11 mouse cellular contexts compared by ENCODE assay signal in the genomic region with DNA sequence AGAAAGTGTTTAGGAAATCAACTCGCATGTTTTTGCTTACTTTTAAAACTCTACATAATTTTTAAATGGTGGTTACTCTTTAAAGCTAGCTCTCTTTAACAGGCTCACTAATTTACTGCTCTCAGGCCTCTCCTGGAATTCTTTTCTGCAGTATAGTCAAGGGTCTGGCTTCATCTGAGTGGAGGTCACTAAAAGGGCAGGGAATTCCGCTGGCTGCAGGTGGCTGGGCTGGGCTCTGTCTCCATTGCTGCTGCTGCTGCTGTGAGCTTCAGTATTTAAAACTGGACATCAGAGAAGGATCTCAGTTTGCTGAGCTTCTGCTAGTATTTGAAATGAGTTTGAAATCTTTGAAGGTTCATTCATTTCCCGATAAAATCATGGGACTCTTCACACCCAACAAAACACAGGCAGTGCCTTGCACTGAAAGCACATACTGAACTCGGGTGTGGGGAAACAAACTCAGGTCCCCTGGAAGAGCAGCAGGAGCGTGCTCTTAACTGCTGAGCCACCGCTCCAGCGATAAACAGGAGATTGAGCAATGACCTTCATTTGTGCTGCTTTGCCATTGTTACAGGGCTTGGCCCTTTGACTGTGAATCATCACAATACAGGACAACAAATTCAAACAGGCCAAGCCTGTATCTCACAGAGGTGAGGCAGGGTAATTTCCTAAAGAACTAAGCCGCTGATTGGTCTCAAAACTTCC.
A peak's percentile ranks its signal among the peaks of the same experiment; 100 is the strongest.
DNase-seq lines count a peak whose midpoint lies in the region; ATAC-seq and TF ChIP-seq lines count a peak whose summit lies in the region.
"Had no signal": no experiment of that assay in that cellular context is flagged by ENCODE, and none has a peak within 500 bp of the region (broad histone marks: within the 10 kb centered on the region; RNA-seq: fewer than 3 reads in every experiment).

No protein-coding gene starts in this region.

- H3K9ac ChIP-seq in ES-Bruce4 (ENCODE audit: low read depth, poor library complexity, severe bottlenecking) = no peak overlapping the region
- H3K9ac ChIP-seq: forebrain, embryonic 12.5 days; neural tube, embryonic 12.5 days had no signal

- intact Hi-C loops in heart, postnatal 25 days (cut with DNase I) = no loop called here
- intact Hi-C loops in left cerebral cortex, postnatal 10 days (cut with DNase I) = no loop called here

- no peaks in the 10 kb centered on the region for H3K36me3 ChIP-seq in ES-Bruce4 (ENCODE audit: control insufficient read depth, insufficient read depth, low read length, poor library complexity, severe bottlenecking)
- no peaks in the 10 kb centered on the region for H3K36me3 ChIP-seq in limb, embryonic 10.5 days
- H3K36me3 ChIP-seq: forebrain, embryonic 12.5 days; neural tube, embryonic 12.5 days had no signal

- no peak for TF ChIP-seq CTCF in ES-Bruce4 (IDR thresholded peaks at IDR 0.05; ENCODE audit: low read depth, low read length)

- DNase-seq in heart, adult 18-20 months = peak; percentile 48 to 49
- DNase-seq in heart, postnatal 25 days (ENCODE audit: low spot score) = no peak
- DNase-seq in embryo, embryonic 11 days = peak; percentile 44
- DNase-seq in limb, embryonic 10.5 days (ENCODE audit: low spot score) = peak; percentile 37
- DNase-seq in layer of hippocampus, postnatal 14 days (ENCODE audit: low spot score in 2 of 2) = no peak
- no peak for DNase-seq in left cerebral cortex, postnatal 10 days (ENCODE audit: extremely low spot score in 1 of 2, low spot score in 2 of 2)
- DNase-seq: left cerebral cortex, postnatal 4 days had no signal

- WGBS in limb, embryonic 10.5 days = 43% methylated on average over 8 of the region's 8 CpGs

- peak overlapping the region; percentile 75 for H3K27ac ChIP-seq in ES-Bruce4 (ENCODE audit: insufficient read depth, low read length)
- H3K27ac ChIP-seq in limb, embryonic 10.5 days = peak overlapping the region; percentile 48
- H3K27ac ChIP-seq: forebrain, embryonic 12.5 days; neural tube, embryonic 12.5 days had no signal

- no peaks in the 10 kb centered on the region for H3K4me1 ChIP-seq in ES-Bruce4 (ENCODE audit: control insufficient read depth, insufficient read depth, low read length)
- peaks cover 26% of the 10 kb centered on the region for H3K4me1 ChIP-seq in limb, embryonic 10.5 days

- no peaks in the 10 kb centered on the region for H3K9me3 ChIP-seq in ES-Bruce4 (replicated peaks; ENCODE audit: control insufficient read depth, insufficient read depth, low read length, poor library complexity, severe bottlenecking)
- H3K9me3 ChIP-seq in limb, embryonic 10.5 days (replicated peaks) = no peaks in the 10 kb centered on the region
- H3K9me3 ChIP-seq: neural tube, embryonic 12.5 days had no signal

- no peak for TF ChIP-seq POLR2A in ES-Bruce4 (IDR thresholded peaks at IDR 0.05; ENCODE audit: insufficient read depth, low read length)

- no peaks in the 10 kb centered on the region for H3K27me3 ChIP-seq in ES-Bruce4 (ENCODE audit: control insufficient read depth, insufficient read depth, low read length, poor library complexity, severe bottlenecking)
- H3K27me3 ChIP-seq in limb, embryonic 10.5 days (ENCODE audit: low read depth, poor library complexity, severe bottlenecking) = no peaks in the 10 kb centered on the region
- H3K27me3 ChIP-seq: forebrain, embryonic 12.5 days; neural tube, embryonic 12.5 days had no signal

- no peak overlapping the region for H3K4me3 ChIP-seq in ES-Bruce4 (ENCODE audit: low read depth, low read length)
- H3K4me3 ChIP-seq in limb, embryonic 10.5 days = no peak overlapping the region
- H3K4me3 ChIP-seq: forebrain, embryonic 12.5 days; neural tube, embryonic 12.5 days had no signal

- TF ChIP-seq EP300 in ES-Bruce4 (IDR thresholded peaks at IDR 0.05; ENCODE audit: insufficient read depth, low read depth, low read length) = peak; percentile 42

- no peak for ATAC-seq in inflammation-experienced regulatory T-cells, adult 6 months

Comparison
In these comparisons a context has a peak if more than half of its experiments do, and no peak if none do; other contexts are left out.
1. DNase-seq: peak in heart, adult 18-20 months (2 of 2), embryo, embryonic 11 days (single experiment) and limb, embryonic 10.5 days (single experiment); none in heart, postnatal 25 days (single experiment), layer of hippocampus, postnatal 14 days (0 of 2) and left cerebral cortex, postnatal 10 days (0 of 2).